Mouse (Mus musculus) liver, embryonic 14.5 days (tissue): ENCODE results near the gene Xxylt1. TPM values are rescaled to one million over a fixed set of nuclear protein-coding genes. Genes with fewer than 3 reads are reported as not detected.

Experiments used
- ATAC-seq: fragments of 200-750 bp; cut with Nextera tagmentation; 2 replicates; pipeline ENCODE4 v1.8.0; 2017; ENCODE audit warnings: moderate number of reproducible peaks, mild to moderate bottlenecking, moderate library complexity; ENCODE audit not compliant: insufficient read depth
- DNase-seq, 3 experiments: peaks; one replicate each; pipeline ENCODE4 v3.0.0-alpha.2; 2012 to 2013; ENCODE audit warnings: low read depth in 3 of 3, low spot score in 3 of 3
- H3K27ac ChIP-seq: fragments of 300-500 bp; sonication (generic); 2 replicates; pipeline ENCODE4 v1.5.1; 2014; ENCODE audit warnings: moderate library complexity, mild to moderate bottlenecking, control low read depth, inconsistent platforms
- H3K27me3 ChIP-seq: fragments of 300-500 bp; sonication (generic); 2 replicates; pipeline ENCODE4 v1.6.1; 2014; ENCODE audit warnings: mild to moderate bottlenecking, low read length, moderate library complexity; ENCODE audit not compliant: control insufficient read depth, insufficient read depth
- H3K36me3 ChIP-seq: fragments of 300-500 bp; sonication (generic); replicated peaks from 2 replicates; pipeline ENCODE4 v1.6.1; 2014; ENCODE audit warnings: low read depth; ENCODE audit not compliant: control insufficient read depth, insufficient read depth
- H3K4me1 ChIP-seq, 2 experiments: fragments of 200-500 bp in 1 of 2; fragments of 300-500 bp in 1 of 2; sonication (generic) in 1 of 2; replicated peaks; 2 replicates each; pipeline ENCODE4 v1.6.1; 2012 to 2014; ENCODE audit warnings: antibody characterized with exemption in 1 of 2, inconsistent platforms in 1 of 2, low read length in 1 of 2; ENCODE audit not compliant: control insufficient read depth in 2 of 2, insufficient read depth in 2 of 2
- H3K4me2 ChIP-seq: fragments of 300-500 bp; sonication (generic); 2 replicates; pipeline ENCODE4 v1.6.1; 2014; ENCODE audit warnings: low read depth, mild to moderate bottlenecking, control low read depth, moderate library complexity
- H3K4me3 ChIP-seq, 2 experiments: fragments of 200-500 bp in 1 of 2; fragments of 300-500 bp in 1 of 2; sonication (generic) in 1 of 2; 2 replicates each; pipeline ENCODE4 v1.5.1; 2012 to 2014; ENCODE audit warnings: low read depth in 2 of 2, low read length in 2 of 2, mild to moderate bottlenecking in 2 of 2, control low read depth in 1 of 2, inconsistent platforms in 1 of 2, moderate library complexity in 1 of 2; ENCODE audit not compliant: insufficient read depth in 1 of 2
- H3K9ac ChIP-seq: fragments of 300-500 bp; sonication (generic); replicated peaks from 2 replicates; pipeline ENCODE4 v1.6.1; 2014; ENCODE audit warnings: mild to moderate bottlenecking, control low read depth, moderate library complexity
- H3K9me3 ChIP-seq: fragments of 300-500 bp; sonication (generic); 2 replicates; pipeline ENCODE4 v1.6.1; 2016; ENCODE audit warnings: low read length, mixed read lengths; ENCODE audit not compliant: control insufficient read depth
- CTCF ChIP-seq: IDR thresholded peaks from 2 replicates; pipeline ENCODE4 v1.5.1; 2016; ENCODE audit warnings: antibody characterized with exemption, low read depth, control low read depth
- EP300 ChIP-seq: IDR thresholded peaks from 2 replicates; pipeline ENCODE4 v1.6.1; 2016; ENCODE audit warnings: antibody characterized with exemption, low read depth
- WGBS: fragments of 180-500 bp; shearing (Covaris S2); extraction: QIAGEN DNeasy Blood & Tissue Kit; methylation state at CpG from one replicate; pipeline ENCODE4 v1.1.7; 2014; ENCODE audit not compliant: insufficient replicate concordance; 5-methylcytosine and 5-hydroxymethylcytosine counted together
- polyA plus RNA-seq, 2 experiments: library from polyadenylated mRNA; depleted of rRNA in 1 of 2; stranded (reverse) in 1 of 2; unstranded in 1 of 2; fragments of >200 nt; fragmentation: Nextera tagmentation in 1 of 2; extraction: Ambion mirVana in 1 of 2; gene quantifications; 2 replicates each; pipeline versions ENCODE4 v1.2.1 to v1.2.3; 2012 to 2014

Gene Xxylt1
- polyA plus RNA-seq, 2 experiments, result 1.8 TPM

GRCm38 (mm10) chr16:30998711-30999110 lies 82.5 kb downstream of the Xxylt1 start:
- Histone ChIP-seq H3K4me2 (no peak overlapping the region), H3K27ac (no peak overlapping the region), H3K27me3 (no peaks in the 10 kb centered on the region), H3K9ac (no peak overlapping the region), H3K4me1 (peaks cover 0 to 7% of the 10 kb centered on the region in 2 experiments; a peak in 2 of 4 replicates), H3K4me3 (no peak overlapping the region), H3K36me3 (no peaks in the 10 kb centered on the region), H3K9me3 (no peaks in the 10 kb centered on the region)
- DNase-seq, result no peak
- no peak for ATAC-seq
- WGBS, result 86% methylated on average over 2 of the region's 2 CpGs
- no peak for TF ChIP-seq EP300
- TF ChIP-seq CTCF, result no peak

- 85% methylated on average over 2 of the region's 2 CpGs for WGBS
- no peak for ATAC-seq
- no peak for DNase-seq
Measured at GRCm38 (mm10) chr16:30998048-30998447, 83.2 kb downstream of the Xxylt1 start.

GRCm38 (mm10) chr16:30995446-30995845 lies 85.8 kb downstream of the Xxylt1 start:
- Histone ChIP-seq H3K27ac (no peak overlapping the region), H3K36me3 (no peaks in the 10 kb centered on the region), H3K4me2 (no peak overlapping the region), H3K4me3 (no peak overlapping the region), H3K9ac (no peak overlapping the region), H3K27me3 (no peaks in the 10 kb centered on the region), H3K4me1 (peaks cover 0 to 13% of the 10 kb centered on the region in 2 experiments; a peak in 2 of 4 replicates), H3K9me3 (no peaks in the 10 kb centered on the region)
- 39% methylated on average over 5 of the region's 5 CpGs for WGBS
- TF ChIP-seq CTCF (no peak), EP300 (no peak)
- DNase-seq, result no peak
- no peak for ATAC-seq

More at GRCm38 (mm10) chr16:30998048-30998447, 83.2 kb downstream of the Xxylt1 start:
- H3K27me3 ChIP-seq, result no peaks in the 10 kb centered on the region
- no peaks in the 10 kb centered on the region for H3K36me3 ChIP-seq
- peaks cover 0 to 9% of the 10 kb centered on the region in 2 experiments; a peak in 2 of 4 replicates for H3K4me1 ChIP-seq
- no peak overlapping the region for H3K4me3 ChIP-seq
- H3K9ac ChIP-seq, result no peak overlapping the region
- no peak overlapping the region for H3K4me2 ChIP-seq
- no peaks in the 10 kb centered on the region for H3K9me3 ChIP-seq
- TF ChIP-seq CTCF (no peak), EP300 (no peak)
- no peak overlapping the region for H3K27ac ChIP-seq

- H3K9ac ChIP-seq, result no peak overlapping the region
- DNase-seq, result no peak
- H3K9me3 ChIP-seq, result no peaks in the 10 kb centered on the region
- H3K4me2 ChIP-seq, result no peak overlapping the region
- no peaks in the 10 kb centered on the region for H3K36me3 ChIP-seq
- H3K4me1 ChIP-seq, result peaks cover 0 to 13% of the 10 kb centered on the region in 2 experiments; a peak in 2 of 4 replicates
- 54% methylated on average over 2 of the region's 2 CpGs for WGBS
- no peak overlapping the region for H3K27ac ChIP-seq
- TF ChIP-seq EP300 (no peak), CTCF (no peak)
- ATAC-seq, result no peak
- no peaks in the 10 kb centered on the region for H3K27me3 ChIP-seq
- no peak overlapping the region for H3K4me3 ChIP-seq
Measured at GRCm38 (mm10) chr16:30994881-30995280, 86.4 kb downstream of the Xxylt1 start.

- no peak for ATAC-seq
Measured at GRCm38 (mm10) chr16:30994296-30994695, 86.9 kb downstream of the Xxylt1 start.

More at GRCm38 (mm10) chr16:30994296-30994695, 86.9 kb downstream of the Xxylt1 start:
- 15% methylated on average over 7 of the region's 7 CpGs for WGBS
- Histone ChIP-seq H3K4me3 (no peak overlapping the region), H3K36me3 (no peaks in the 10 kb centered on the region), H3K9ac (no peak overlapping the region), H3K27me3 (no peaks in the 10 kb centered on the region), H3K9me3 (no peaks in the 10 kb centered on the region), H3K4me1 (peaks cover 0 to 13% of the 10 kb centered on the region in 2 experiments; a peak in 2 of 4 replicates), H3K4me2 (no peak overlapping the region), H3K27ac (no peak overlapping the region)
- no peak for DNase-seq
- TF ChIP-seq EP300 (no peak), CTCF (no peak)
